Mouse (Mus musculus) liver, adult 2 months (tissue): ENCODE data around the gene Il31ra. TPM values are rescaled to one million over a fixed set of nuclear protein-coding genes. Genes with fewer than 3 reads are reported as not detected.
"Not testable (repeated sequence)": the region's sequence is repeated elsewhere in the genome, so short reads cannot be mapped to it uniquely, and the experiment has no call there.

ENCODE experiments used
- DNase-seq: peaks from one replicate; pipeline ENCODE4 v3.0.0-alpha.2; 2011; ENCODE audit warnings: low read depth, low spot score; ENCODE audit errors: extremely low read depth
- H3K27ac ChIP-seq: fragments of 200-500 bp; replicated peaks from 2 replicates; pipeline ENCODE4 v1.5.1; 2012; ENCODE audit warnings: low read depth, mild to moderate bottlenecking, control low read depth, inconsistent platforms, low read length; ENCODE audit not compliant: insufficient read depth
- H3K27me3 ChIP-seq: fragments of 200-500 bp; 2 replicates; pipeline ENCODE4 v1.6.1; 2012; ENCODE audit warnings: mild to moderate bottlenecking, moderate library complexity, low read length, inconsistent platforms; ENCODE audit not compliant: control insufficient read depth, insufficient read depth
- H3K36me3 ChIP-seq: fragments of 200-500 bp; 2 replicates; pipeline ENCODE4 v1.6.1; 2012; ENCODE audit warnings: low read length, inconsistent platforms; ENCODE audit not compliant: control insufficient read depth, insufficient read depth
- H3K4me1 ChIP-seq: fragments of 200-500 bp; 2 replicates; pipeline ENCODE4 v1.6.1; 2011; ENCODE audit warnings: low read length; ENCODE audit not compliant: control insufficient read depth, insufficient read depth
- H3K4me3 ChIP-seq: fragments of 200-500 bp; 2 replicates; pipeline ENCODE4 v1.5.1; 2011; ENCODE audit warnings: low read depth, mild to moderate bottlenecking, control low read depth, low read length, moderate library complexity; ENCODE audit not compliant: insufficient read depth
- H3K79me2 ChIP-seq: fragments of 200-500 bp; 2 replicates; pipeline ENCODE4 v1.6.1; 2012; ENCODE audit warnings: inconsistent platforms, mild to moderate bottlenecking, low read length, moderate library complexity; ENCODE audit not compliant: control insufficient read depth, insufficient read depth
- H3K9ac ChIP-seq: fragments of 200-500 bp; 2 replicates; pipeline ENCODE4 v1.6.1; 2012; ENCODE audit warnings: low read depth, mild to moderate bottlenecking, control low read depth, inconsistent platforms, low read length
- CTCF ChIP-seq: fragments of 200-500 bp; IDR thresholded peaks from 2 replicates; pipeline ENCODE4 v1.5.1; 2011; ENCODE audit warnings: low read depth, low read length, control low read depth
- POLR2A ChIP-seq: fragments of 200-500 bp; IDR thresholded peaks from 2 replicates; pipeline ENCODE4 v1.6.1; 2011; ENCODE audit warnings: low read length, control low read depth; ENCODE audit not compliant: insufficient read depth; ENCODE audit errors: extremely low read depth
- WGBS: fragments of 180-500 bp; shearing (Covaris S2); methylation state at CpG from one replicate; pipeline ENCODE4 v1.1.7; 2018; 5-methylcytosine and 5-hydroxymethylcytosine counted together
- polyA plus RNA-seq: library from polyadenylated mRNA; depleted of rRNA; stranded (reverse); fragments of >200 nt; gene quantifications from 2 replicates; pipeline ENCODE4 v1.2.3, GENCODE M21; 2012
- total RNA-seq: library from RNA; depleted of rRNA; stranded (reverse); fragments of >200 nt; gene quantifications from 2 replicates; pipeline ENCODE4 v1.2.3, GENCODE M21; 2014

The Il31ra gene
- total and polyA plus RNA-seq, 2 experiments = not detected

GRCm38 (mm10) chr13:112580590-112581320 is 13.4 kb downstream of the Il31ra start:
- TF ChIP-seq POLR2A (no peak), CTCF (no peak)
- no peak for DNase-seq
- no peak overlapping the region for H3K4me3 ChIP-seq
- H3K36me3 ChIP-seq = no peaks in the 10 kb centered on the region
- H3K9ac ChIP-seq = no peak overlapping the region
- no peaks in the 10 kb centered on the region for H3K79me2 ChIP-seq
- no peak overlapping the region for H3K27ac ChIP-seq
- no peaks in the 10 kb centered on the region for H3K27me3 ChIP-seq
- H3K4me1 ChIP-seq = no peaks in the 10 kb centered on the region
- WGBS = 69% methylated on average over 11 of the region's 11 CpGs

DNA sequence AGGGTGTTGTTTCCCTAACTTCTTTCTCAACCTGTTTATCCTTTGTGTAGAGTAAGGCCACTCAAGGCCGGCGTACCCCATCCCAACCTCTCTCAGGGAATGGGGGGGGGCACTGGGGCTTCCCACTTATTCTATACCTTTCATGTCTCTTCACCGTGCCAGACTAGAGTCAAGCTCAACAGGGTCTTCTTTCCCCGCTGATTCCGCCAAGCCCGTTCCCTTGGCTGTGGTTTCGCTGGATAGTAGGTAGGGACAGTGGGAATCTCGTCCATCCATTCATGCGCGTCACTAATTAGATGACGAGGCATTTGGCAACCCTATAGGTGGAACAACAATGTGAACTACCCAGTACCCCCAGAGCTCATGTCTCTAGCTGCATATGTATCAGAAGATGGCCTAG is 16.1 kb downstream of the Il31ra start:
- not testable (repeated sequence) for H3K27me3 ChIP-seq, H3K36me3 ChIP-seq, H3K27ac ChIP-seq, H3K4me1 ChIP-seq, H3K9ac ChIP-seq, H3K4me3 ChIP-seq, DNase-seq, H3K79me2 ChIP-seq
- WGBS = 92% methylated on average over 11 of the region's 11 CpGs

DNA sequence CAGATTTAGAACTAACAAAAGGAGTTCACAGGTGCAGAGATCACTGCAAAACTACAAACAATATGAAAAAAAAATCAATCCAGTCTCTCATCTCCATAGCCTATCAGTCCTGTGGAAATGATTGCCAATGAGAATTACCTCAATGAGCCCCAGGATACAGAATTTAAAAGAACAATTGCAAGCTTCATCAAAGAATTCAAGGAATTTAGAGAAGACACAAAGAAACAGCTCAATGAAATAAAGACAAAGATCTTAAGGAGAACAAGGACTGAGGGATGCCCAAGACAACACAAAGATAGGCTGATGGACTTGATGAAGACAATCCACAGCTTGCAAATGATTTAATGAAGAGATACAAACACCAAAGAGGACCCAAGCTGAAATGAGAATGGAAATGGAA is 20.4 kb downstream of the Il31ra start:
- no peaks in the 10 kb centered on the region for H3K27me3 ChIP-seq
- no peak overlapping the region for H3K9ac ChIP-seq

DNA sequence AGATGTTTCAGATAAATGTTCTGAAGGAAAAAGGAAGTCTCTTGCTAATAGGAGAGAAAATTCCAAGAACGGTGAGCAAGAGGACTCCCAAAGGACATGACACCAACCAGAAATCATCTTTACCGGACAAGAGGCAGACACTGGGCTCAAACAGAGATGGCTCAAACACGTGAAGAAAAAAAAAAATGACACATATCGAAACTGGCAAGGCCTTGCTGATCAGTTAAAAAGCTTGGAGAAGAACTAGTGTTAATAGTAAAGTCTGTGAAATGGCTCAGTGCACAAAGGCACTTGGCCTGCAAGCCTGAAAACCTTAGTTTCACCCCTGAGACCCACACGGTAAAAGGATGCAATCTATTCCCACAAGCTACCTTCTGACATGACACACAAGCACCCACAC is 23.4 kb downstream of the Il31ra start:
- Histone ChIP-seq H3K79me2 (no peaks in the 10 kb centered on the region), H3K36me3 (no peaks in the 10 kb centered on the region), H3K4me1 (no peaks in the 10 kb centered on the region), H3K9ac (no peak overlapping the region), H3K4me3 (no peak overlapping the region), H3K27me3 (no peaks in the 10 kb centered on the region), H3K27ac (no peak overlapping the region)
- no peak for TF ChIP-seq CTCF
- no peak for TF ChIP-seq POLR2A
- WGBS = 83% methylated on average over 5 of the region's 5 CpGs
- no peak for DNase-seq

More for the DNA sequence above, 20.4 kb downstream of the Il31ra start:
- DNase-seq = no peak
- no peaks in the 10 kb centered on the region for H3K4me1 ChIP-seq
- H3K79me2 ChIP-seq = no peaks in the 10 kb centered on the region
- TF ChIP-seq CTCF = no peak
- no peak for TF ChIP-seq POLR2A
- no peak overlapping the region for H3K27ac ChIP-seq
- H3K4me3 ChIP-seq = no peak overlapping the region
- no peaks in the 10 kb centered on the region for H3K36me3 ChIP-seq

GRCm38 (mm10) chr13:112569606-112570005 is 24.6 kb downstream of the Il31ra start:
- Histone ChIP-seq H3K27ac (no peak overlapping the region), H3K36me3 (no peaks in the 10 kb centered on the region), H3K27me3 (no peaks in the 10 kb centered on the region), H3K9ac (no peak overlapping the region), H3K4me3 (no peak overlapping the region), H3K79me2 (no peaks in the 10 kb centered on the region), H3K4me1 (no peaks in the 10 kb centered on the region)
- 55% methylated on average over 4 of the region's 4 CpGs for WGBS
- no peak for TF ChIP-seq CTCF
- TF ChIP-seq POLR2A = no peak
- no peak for DNase-seq

- DNase-seq = no peak
- 90% methylated on average over 6 of the region's 6 CpGs for WGBS
- Histone ChIP-seq H3K4me1 (no peaks in the 10 kb centered on the region), H3K27ac (no peak overlapping the region), H3K9ac (no peak overlapping the region), H3K79me2 (no peaks in the 10 kb centered on the region), H3K4me3 (no peak overlapping the region), H3K36me3 (no peaks in the 10 kb centered on the region), H3K27me3 (no peaks in the 10 kb centered on the region)
- TF ChIP-seq CTCF (no peak), POLR2A (no peak)
Measured at GRCm38 (mm10) chr13:112560554-112561138, 33.5 kb downstream of the Il31ra start.
